Mouse (Mus musculus): ENCODE results near the gene Gsto2.

The Gsto2 gene

DNA sequence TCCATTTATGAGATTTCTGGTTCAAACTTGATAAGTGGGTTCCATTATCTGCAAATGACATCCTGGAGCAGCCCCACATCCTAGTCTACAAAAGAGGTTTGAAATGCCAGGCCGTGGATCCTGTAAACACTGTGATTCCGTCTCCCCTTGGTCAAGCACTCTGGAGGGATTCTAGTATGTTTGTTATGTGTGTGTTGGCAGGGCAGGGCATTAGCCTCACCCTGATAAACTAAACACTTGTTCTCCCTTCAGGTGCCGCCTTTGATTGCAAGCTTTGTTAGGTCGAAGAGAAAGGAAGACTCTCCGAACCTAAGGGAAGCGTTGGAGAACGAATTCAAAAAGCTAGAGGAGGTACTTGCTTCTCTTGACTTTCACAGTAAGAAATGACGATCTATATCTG, 6.2 kb upstream of the Gsto2 start:
- DNase-seq = no peak

- no peak for DNase-seq
Observed at GRCm38 (mm10) chr19:47862581-47862980, 2.8 kb upstream of the Gsto2 start.

GRCm38 (mm10) chr19:47864051-47864450, 1.3 kb upstream of the Gsto2 start:
- DNase-seq = no peak

DNA sequence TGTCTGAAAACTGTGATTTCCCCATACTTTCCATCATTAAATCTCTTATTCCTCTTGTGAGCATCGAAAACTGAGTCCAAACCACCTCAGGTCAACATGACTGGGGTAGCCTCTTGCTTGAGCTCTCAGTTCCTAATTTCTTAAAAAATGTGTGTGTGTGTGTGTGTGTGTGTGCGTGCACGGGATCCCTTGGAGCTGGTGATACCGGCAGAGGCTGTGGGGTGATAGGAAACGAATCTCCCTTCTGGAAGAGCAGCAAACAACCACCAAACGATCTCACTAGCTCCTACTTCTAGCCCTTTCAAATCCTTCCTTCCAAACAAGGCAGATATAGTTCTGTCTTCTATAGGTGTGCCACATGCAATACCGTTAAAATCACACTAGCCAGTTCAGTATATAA, 613 bp upstream of the Gsto2 start:
- DNase-seq = no peak

- DNase-seq = no peak
Observed at GRCm38 (mm10) chr19:47867628-47868175, 2.4 kb downstream of the Gsto2 start.

DNA sequence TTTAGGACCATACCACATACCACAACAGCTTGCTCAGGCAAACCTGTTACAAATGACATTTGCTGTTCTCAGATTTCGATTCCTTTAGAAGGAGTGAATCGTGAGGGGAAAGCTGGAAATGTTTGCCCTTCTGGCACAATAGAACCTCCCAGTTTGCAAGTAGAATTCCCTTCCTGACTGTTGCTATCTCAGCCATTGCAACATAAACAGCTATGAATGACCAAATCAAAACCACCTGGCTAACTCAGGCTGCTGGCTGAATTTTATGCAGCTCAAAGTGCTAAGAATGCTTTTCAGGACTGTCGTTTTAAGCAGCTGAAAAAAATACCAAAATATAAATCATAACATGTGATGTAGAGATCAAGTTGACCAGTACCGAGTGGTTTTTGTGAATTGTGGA, 3.6 kb downstream of the Gsto2 start:
- no peak for DNase-seq

DNA sequence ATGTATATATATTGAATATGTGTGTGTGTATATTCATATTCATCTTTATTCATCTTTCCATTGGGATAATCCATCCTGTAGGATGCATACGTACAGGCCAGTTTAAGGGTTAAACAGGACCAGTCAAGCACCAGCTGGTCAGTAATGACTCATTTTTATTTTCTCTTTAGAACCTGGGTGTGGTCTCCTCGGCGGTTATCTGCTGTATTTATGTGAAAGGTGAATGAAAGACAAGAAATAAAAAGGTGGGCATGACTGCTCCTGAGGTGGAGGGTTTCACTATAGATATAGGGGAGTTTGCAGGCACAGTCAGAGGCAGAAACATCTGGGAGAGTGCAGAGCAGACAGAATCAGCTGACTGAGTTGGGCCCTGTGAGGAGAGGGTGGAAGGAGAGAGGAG, 4.2 kb downstream of the Gsto2 start:
- no peak for DNase-seq

DNA sequence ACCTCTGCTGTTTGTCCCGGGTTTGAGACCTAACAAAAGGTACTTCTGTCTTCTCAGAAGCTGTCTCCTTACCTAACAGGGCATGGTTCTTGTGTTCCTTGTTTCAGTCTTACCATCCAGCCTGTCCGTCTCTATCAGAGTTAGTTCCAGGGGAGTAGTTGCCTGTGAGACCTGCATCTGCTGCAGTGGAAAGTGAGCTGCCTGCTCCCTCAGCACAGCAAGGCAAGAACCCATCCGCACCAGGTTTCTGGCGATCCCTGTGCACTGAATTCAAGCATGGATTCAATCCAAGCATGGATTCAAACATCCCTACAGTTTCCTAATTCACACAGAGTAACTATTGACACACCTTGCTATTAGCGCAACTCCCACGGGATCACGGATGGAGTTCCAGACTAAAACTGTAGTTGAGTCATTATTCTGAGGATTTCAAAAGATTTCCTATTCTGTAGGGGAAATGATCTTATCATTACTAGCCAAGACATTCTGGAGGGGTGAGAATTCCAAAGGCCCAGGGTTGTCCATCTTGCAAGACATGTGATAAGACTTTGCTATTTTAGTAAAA, 4.8 kb downstream of the Gsto2 start:
- DNase-seq = no peak

- DNase-seq = peak; percentile 20 to 58
Observed at GRCm38 (mm10) chr19:47871515-47871914, 6.2 kb downstream of the Gsto2 start.

- no peak for DNase-seq
Observed at GRCm38 (mm10) chr19:47876252-47876651, 10.9 kb downstream of the Gsto2 start.

- DNase-seq = no peak
Observed at GRCm38 (mm10) chr19:47881538-47881937, 16.2 kb downstream of the Gsto2 start.

GRCm38 (mm10) chr19:47882151-47882881, 17.0 kb downstream of the Gsto2 start:
- DNase-seq = peak; percentile 90 to 93

GRCm38 (mm10) chr19:47882882-47883254, 17.5 kb downstream of the Gsto2 start:
- DNase-seq = no peak

DNA sequence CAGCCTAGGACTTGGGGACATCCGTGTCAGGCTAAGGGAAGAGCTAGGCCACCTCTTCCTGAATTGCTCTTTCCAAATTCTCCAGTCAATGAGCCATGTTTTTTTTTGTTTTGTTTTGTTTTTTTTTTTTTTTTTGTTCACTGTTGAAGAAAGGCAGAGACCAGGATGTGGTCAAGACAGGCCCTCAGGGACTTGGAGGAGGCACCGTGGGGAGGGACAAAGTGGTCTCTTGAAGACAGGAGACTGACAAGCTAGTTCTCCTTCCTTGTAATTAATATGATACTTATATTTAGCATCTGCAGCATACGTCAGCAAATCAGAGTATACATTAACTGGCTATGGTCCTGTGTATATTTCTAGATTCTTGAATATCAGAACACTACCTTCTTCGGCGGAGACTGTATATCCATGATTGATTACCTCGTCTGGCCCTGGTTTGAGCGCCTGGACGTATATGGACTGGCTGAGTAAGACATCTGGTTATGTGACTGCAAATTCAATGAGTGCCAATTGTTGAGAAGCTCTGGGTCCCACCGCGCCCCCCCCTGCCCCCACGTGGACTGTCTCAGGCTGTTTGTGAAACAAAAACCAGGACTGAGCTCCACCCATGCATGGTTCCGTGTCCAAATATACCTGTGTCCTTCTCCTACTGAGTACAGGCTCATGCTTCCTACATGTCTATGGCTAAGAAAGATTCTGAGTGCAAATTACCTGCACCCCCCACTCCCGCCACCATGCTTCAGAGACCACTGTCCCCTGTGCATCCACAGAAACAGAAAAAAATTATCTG, 19.2 kb downstream of the Gsto2 start:
- no peak for DNase-seq

DNA sequence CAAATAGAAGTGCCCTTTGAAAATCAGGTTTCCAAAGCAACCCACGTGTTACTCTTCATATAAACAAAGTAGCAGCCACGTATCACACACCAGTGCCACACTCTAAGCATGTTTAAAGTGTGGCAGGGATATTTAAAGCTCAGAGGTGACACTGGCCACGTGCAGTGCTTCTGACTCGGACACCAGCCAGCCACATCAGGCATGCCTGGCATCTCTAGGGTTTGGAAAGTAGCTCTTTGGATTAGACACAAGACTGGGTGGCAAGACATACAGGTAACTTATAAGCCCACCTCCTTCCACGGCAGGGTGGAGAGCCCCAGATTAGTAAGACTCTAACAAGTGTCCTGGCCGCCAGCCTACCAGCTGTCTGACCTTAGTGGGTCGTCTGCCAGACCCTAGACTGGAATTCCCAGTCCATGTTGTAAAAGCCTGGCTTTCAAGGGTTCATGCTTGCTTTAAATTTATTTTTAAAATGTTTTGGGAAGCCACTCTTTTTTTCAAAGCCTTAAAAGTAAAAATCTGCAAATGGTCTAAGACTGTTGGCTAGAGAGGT, 19.9 kb downstream of the Gsto2 start:
- no peak for DNase-seq

DNA sequence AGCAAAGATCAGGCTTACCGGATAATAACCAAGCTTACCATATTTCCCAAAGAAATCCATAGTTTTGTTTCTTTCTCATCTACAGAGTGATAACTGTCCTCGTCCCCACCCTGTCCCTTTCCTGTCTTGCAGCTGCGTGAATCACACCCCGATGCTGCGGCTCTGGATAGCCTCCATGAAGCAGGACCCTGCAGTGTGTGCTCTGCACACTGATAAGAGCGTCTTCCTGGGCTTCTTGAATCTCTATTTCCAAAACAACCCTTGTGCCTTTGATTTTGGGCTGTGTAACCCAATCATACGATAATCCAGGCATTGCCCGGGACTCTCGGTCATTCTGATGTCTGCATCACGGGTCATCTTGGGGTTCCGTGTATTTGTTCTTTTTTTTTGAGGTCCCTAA, 20.6 kb downstream of the Gsto2 start:
- DNase-seq = no peak

- DNase-seq = no peak
Observed at GRCm38 (mm10) chr19:47886617-47887016, 21.3 kb downstream of the Gsto2 start.

- DNase-seq = peak; percentile 45 to 50
Observed at GRCm38 (mm10) chr19:47887417-47887816, 22.1 kb downstream of the Gsto2 start.

GRCm38 (mm10) chr19:47888037-47888436, 22.7 kb downstream of the Gsto2 start:
- DNase-seq = no peak

DNA sequence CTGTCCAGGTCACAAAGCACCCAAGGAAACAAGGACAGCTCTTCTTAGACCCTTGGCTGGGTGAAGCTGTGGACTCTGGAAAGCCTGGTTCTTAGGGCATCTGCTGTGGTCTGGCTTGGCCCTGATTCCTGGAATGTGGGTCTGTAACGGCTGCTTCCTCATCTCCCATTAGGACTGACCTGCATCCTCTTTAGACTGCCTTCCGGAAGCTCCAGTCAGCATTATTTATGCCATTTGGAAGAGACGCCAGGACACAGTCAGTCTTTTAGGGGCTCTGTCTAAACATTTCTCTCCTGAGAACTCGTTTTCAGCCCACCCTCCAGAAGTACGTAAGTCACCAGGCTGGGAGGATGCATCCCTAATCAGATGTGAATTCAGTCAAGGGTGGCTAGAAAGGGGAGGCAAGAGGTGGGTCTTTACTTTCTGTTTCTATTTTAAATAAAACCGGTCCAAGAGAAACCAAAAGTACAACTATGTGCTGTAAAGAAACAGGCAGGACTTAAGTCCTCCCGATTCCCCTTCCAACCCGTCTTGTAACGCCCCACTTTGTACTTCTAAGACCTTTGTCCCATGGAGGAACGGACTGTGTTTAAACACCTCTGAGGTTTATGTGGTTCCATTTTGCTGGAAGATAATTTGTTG, 25.3 kb downstream of the Gsto2 start:
- DNase-seq = no peak

- no peak for DNase-seq
Observed at GRCm38 (mm10) chr19:47891562-47892312, 26.4 kb downstream of the Gsto2 start.

DNA sequence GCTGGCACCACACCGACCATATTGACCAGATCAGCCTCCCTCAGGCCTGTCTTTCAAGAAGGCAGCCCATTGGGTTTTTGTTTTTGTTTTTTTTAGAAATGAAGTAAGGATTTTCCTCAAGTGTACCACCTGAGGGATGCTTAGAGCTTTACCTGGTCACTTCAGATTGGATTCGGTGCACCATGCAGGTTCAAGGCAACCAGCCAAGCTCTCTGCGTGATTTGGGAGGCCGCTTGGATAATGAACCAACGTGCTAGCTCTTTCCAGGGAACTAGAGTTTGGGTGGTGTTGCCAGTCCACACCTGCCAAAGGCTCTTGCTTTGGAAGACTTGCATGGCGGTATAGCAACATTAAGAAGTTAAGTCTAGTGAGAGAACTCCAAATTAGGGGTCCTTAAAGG, 27.8 kb downstream of the Gsto2 start:
- DNase-seq = peak; percentile 73 to 77

All from cerebellum, postnatal 14 days (tissue).